Mouse (Mus musculus): Measurements from ENCODE around the gene Hist1h2br.
"Not testable (repeated sequence)": the region's sequence is repeated elsewhere in the genome, so short reads cannot be mapped to it uniquely, and the experiment has no call there.

DNA sequence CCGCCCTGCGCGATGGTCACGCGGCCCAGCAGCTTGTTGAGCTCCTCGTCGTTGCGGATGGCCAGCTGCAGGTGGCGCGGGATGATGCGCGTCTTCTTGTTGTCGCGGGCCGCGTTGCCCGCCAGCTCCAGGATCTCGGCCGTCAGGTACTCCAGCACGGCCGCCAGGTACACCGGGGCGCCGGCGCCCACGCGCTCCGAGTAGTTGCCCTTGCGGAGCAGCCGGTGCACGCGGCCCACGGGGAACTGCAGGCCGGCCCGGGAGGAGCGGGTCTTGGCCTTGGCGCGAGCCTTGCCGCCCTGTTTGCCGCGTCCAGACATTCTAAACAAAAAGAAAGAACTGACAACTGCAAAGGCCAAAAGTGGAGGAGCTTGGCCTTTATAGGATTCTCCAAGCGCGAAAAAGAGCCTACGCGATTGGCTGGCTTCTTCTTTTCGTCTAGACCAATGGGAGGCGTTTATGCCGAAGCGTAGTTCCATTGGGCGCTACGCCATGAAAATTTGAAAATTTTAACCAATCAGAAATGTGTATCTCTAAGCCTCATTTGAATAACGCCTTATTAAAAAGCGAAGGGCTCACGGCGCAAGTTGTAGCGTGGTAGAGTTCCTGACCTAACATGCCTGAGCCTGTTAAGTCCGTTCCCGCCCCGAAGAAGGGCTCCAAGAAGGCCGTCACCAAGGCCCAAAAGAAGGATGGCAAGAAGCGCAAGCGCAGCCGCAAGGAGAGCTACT, 46.5 kb upstream of the Hist1h2br start, which contains the start of the genes Hist1h2an and Hist1h2bp:
- TF ChIP-seq POLR2A (IDR thresholded peaks at IDR 0.05; ENCODE audit: borderline replicate concordance, insufficient read depth, low read length); CTCF (IDR thresholded peaks at IDR 0.05; ENCODE audit: borderline replicate concordance, insufficient read depth, low read depth, low read length): not testable (repeated sequence)

Data from cerebellum, adult 2 months (tissue).